Mouse (Mus musculus) liver, embryonic 16.5 days (tissue): ENCODE measurements around the gene Mansc1. TPM values are rescaled to one million over a fixed set of nuclear protein-coding genes. Genes with fewer than 3 reads are reported as not detected.
"Not testable (repeated sequence)": the region's sequence is repeated elsewhere in the genome, so short reads cannot be mapped to it uniquely, and the experiment has no call there.

Experiments
- ATAC-seq: fragments of 200-750 bp; cut with Nextera tagmentation; 2 replicates; pipeline ENCODE4 v1.8.0; 2017; ENCODE audit warnings: low read depth, mild to moderate bottlenecking, moderate number of reproducible peaks, moderate library complexity
- H3K27ac ChIP-seq: fragments of 300-500 bp; sonication (generic); 2 replicates; pipeline ENCODE4 v1.5.1; 2014; ENCODE audit warnings: mild to moderate bottlenecking, low read length
- H3K27me3 ChIP-seq: fragments of 300-500 bp; sonication (generic); 2 replicates; pipeline ENCODE4 v1.6.1; 2014; ENCODE audit warnings: low read depth, low read length, mixed read lengths; ENCODE audit not compliant: control insufficient read depth, insufficient read depth
- H3K36me3 ChIP-seq: fragments of 300-500 bp; sonication (generic); 2 replicates; pipeline ENCODE4 v1.6.1; 2014; ENCODE audit warnings: mild to moderate bottlenecking; ENCODE audit not compliant: control insufficient read depth, insufficient read depth
- H3K4me1 ChIP-seq: fragments of 300-500 bp; sonication (generic); 2 replicates; pipeline ENCODE4 v1.6.1; 2014; ENCODE audit warnings: low read depth, low read length, mixed read lengths; ENCODE audit not compliant: control insufficient read depth
- H3K4me2 ChIP-seq: fragments of 300-500 bp; sonication (generic); 2 replicates; pipeline ENCODE4 v1.6.1; 2014; ENCODE audit warnings: low read depth, low read length, mixed read lengths
- H3K4me3 ChIP-seq: fragments of 300-500 bp; sonication (generic); 2 replicates; pipeline ENCODE4 v1.5.1; 2014; ENCODE audit warnings: low read depth, mild to moderate bottlenecking, low read length
- H3K9ac ChIP-seq: fragments of 300-500 bp; sonication (generic); 2 replicates; pipeline ENCODE4 v1.6.1; 2014; ENCODE audit warnings: low read depth, low read length
- H3K9me3 ChIP-seq: fragments of 300-500 bp; sonication (generic); replicated peaks from 2 replicates; pipeline ENCODE4 v1.6.1; 2016; ENCODE audit warnings: low read length; ENCODE audit not compliant: control insufficient read depth
- WGBS: fragments of 180-500 bp; shearing (Covaris S2); extraction: QIAGEN DNeasy Blood & Tissue Kit; methylation state at CpG from one replicate; pipeline ENCODE4 v1.1.7; 2014; ENCODE audit not compliant: insufficient replicate concordance; 5-methylcytosine and 5-hydroxymethylcytosine counted together
- polyA plus RNA-seq: library from polyadenylated mRNA; unstranded; fragments of >200 nt; fragmentation: Nextera tagmentation; extraction: Ambion mirVana; gene quantifications from 2 replicates; pipeline ENCODE4 v1.2.1, GENCODE M21; 2015

The Mansc1 gene
- polyA plus RNA-seq: 0.78 and 0.80 TPM in 2 replicates

GRCm38 (mm10) chr6:134631947-134632687 lies at the start of gene Mansc1:
Gene Mansc1 (minus strand): TSS chr6:134632488.
- Histone ChIP-seq H3K4me3 (peak within 1 kb of the TSS; percentile 58), H3K9ac (peak within 1 kb of the TSS; percentile 29), H3K4me1 (no peaks in the 10 kb centered on the region), H3K9me3 (no peaks in the 10 kb centered on the region), H3K4me2 (peak within 1 kb of the TSS; percentile 70), H3K27ac (no peak within 1 kb of the TSS), H3K27me3 (peaks cover 19% of the 10 kb centered on the region), H3K36me3 (no peaks in the 10 kb centered on the region)
- 0 out of 2 replicates have a peak, but pooled peaks have one; percentile 11 for ATAC-seq
- 1% methylated on average over 46 of the region's 46 CpGs for WGBS

DNA sequence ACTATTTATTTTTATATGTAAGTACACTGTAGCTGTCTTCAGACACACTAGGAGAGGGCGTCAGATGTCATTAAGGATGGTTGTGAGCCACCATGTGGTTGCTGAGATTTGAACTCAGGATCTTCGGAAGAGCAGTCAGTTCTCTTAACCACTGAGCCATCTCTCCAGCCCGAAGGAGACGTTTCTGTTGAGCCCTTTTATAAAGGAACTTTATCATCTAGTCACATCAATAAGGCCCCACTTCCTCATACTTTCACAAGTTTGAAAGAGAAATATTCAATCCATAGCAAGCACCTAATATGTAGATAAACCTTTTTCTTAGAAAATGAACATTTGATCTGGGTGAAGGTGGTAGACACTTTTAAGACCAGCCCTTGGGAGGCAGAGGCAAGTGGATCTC lies 47.0 kb upstream of the Mansc1 start:
- H3K36me3 ChIP-seq, H3K4me1 ChIP-seq, H3K9me3 ChIP-seq, H3K4me2 ChIP-seq, H3K9ac ChIP-seq, H3K4me3 ChIP-seq, ATAC-seq, H3K27ac ChIP-seq, H3K27me3 ChIP-seq: not testable (repeated sequence)
- 51% methylated on average over 4 of the region's 4 CpGs for WGBS

DNA sequence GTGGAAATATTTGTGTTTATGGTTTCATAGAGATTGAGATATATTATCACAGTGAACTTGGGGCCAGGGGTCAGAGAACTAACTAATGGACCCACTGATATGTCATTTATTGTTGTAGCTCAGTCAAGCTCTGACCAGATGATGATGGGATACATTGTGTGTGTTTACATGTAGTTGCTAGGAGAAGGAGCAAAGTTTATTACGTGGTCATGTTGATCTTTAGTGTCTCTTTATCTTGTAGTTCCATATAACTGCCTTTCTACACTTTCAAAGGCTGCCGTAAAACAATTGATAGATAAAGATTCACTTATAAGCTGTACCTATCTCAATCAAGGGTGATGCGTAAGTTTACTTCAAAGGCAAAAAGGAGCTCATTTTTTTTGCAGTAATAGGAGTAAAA lies 45.7 kb upstream of the Mansc1 start:
- Histone ChIP-seq H3K27ac (no peak overlapping the region), H3K9ac (no peak overlapping the region), H3K27me3 (no peaks in the 10 kb centered on the region), H3K36me3 (no peaks in the 10 kb centered on the region), H3K4me2 (no peak overlapping the region), H3K4me3 (no peak overlapping the region), H3K4me1 (no peaks in the 10 kb centered on the region; the same call in 1 of the 2 replicates), H3K9me3 (no peaks in the 10 kb centered on the region)
- ATAC-seq: peak; percentile 39
- WGBS: 22% methylated on average over 3 of the region's 3 CpGs

DNA sequence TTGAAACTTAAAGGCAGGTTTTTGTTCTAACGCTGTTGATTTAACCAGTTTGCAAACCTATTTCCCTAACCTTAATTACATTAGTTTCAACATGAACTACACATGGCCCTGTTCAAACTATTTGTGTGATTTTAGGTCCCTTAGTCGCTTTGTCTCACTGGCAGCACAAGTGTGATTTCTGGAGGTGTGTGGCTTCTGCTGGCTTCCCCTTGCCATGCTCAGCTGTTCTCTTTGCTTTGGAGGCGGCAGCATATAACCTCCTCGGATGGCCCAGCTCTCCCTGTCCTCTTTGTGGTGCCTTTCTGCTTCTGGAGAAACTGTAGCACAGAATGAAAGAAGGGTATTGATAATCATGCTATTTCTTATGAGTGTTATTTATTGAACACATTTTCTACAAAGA lies 45.2 kb upstream of the Mansc1 start:
- no peaks in the 10 kb centered on the region for H3K27me3 ChIP-seq
- H3K4me2 ChIP-seq: no peak overlapping the region
- no peaks in the 10 kb centered on the region for H3K36me3 ChIP-seq
- no peak for ATAC-seq
- H3K9ac ChIP-seq: no peak overlapping the region
- no peaks in the 10 kb centered on the region; the same call in 1 of the 2 replicates for H3K4me1 ChIP-seq
- H3K9me3 ChIP-seq: no peaks in the 10 kb centered on the region
- H3K4me3 ChIP-seq: no peak overlapping the region
- H3K27ac ChIP-seq: no peak overlapping the region
- WGBS: 69% methylated on average over 4 of the region's 4 CpGs

DNA sequence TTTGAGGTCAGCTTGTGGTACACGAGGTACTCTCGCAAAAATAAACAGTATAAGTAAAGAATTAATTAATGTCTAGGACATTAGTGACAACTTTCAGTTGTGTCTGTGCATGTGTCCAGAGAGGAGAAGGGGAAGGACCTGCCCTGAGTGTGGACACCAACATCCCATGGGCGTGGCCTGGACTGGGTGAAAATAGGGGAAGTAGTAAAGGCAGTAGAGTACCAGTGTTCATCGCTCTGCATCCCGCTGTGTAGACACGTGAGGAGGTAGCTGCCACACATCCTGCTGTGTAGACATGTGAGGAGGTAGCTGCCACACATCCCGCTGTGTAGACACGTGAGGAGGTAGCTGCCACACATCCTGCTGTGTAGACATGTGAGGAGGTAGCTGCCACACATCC lies 41.4 kb upstream of the Mansc1 start:
- not testable (repeated sequence) for H3K4me3 ChIP-seq, ATAC-seq, H3K4me1 ChIP-seq, H3K9ac ChIP-seq, H3K4me2 ChIP-seq, H3K36me3 ChIP-seq, H3K27me3 ChIP-seq, H3K9me3 ChIP-seq, H3K27ac ChIP-seq
- 46% methylated on average over 8 of the region's 8 CpGs for WGBS

DNA sequence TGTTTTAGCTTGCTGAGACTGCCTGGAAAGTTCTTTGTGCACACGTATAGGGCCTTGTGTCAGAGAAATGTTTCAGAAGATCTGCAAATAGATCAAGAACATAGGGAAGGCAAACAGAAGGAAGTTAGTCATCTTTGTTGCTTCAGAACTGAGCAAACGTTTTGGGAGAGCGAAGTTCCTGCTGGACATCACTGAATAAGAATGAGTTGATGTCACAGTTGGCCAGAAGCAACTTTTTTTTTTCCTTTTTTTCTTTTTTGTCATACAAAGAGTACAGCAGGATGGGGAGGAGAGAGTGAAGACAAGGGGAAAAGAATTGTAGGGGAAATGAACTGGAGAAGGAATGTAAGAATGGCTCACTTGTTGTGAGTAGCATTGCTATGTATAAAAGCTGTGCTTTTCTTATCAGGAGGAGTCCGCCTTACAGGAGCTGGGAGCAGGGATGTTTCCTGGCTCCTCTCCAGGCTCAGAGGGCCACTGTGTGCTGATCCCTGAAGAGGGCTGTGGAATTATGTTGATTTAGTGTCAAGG lies 38.7 kb upstream of the Mansc1 start:
- H3K27ac ChIP-seq: no peak overlapping the region
- 45% methylated on average over 4 of the region's 4 CpGs for WGBS
- no peak for ATAC-seq

GRCm38 (mm10) chr6:134669179-134669865 lies 37.0 kb upstream of the Mansc1 start:
- Histone ChIP-seq H3K9ac (no peak overlapping the region), H3K36me3 (no peaks in the 10 kb centered on the region), H3K27me3 (no peaks in the 10 kb centered on the region), H3K9me3 (no peaks in the 10 kb centered on the region), H3K4me3 (no peak overlapping the region), H3K27ac (no peak overlapping the region), H3K4me2 (no peak overlapping the region), H3K4me1 (peaks cover 15% of the 10 kb centered on the region)
- no peak for ATAC-seq
- 61% methylated on average over 6 of the region's 6 CpGs for WGBS

More for the DNA sequence above, 38.7 kb upstream of the Mansc1 start:
- Histone ChIP-seq H3K9me3 (no peaks in the 10 kb centered on the region), H3K4me2 (no peak overlapping the region), H3K4me3 (no peak overlapping the region), H3K36me3 (no peaks in the 10 kb centered on the region), H3K4me1 (peaks cover 11% of the 10 kb centered on the region), H3K27me3 (no peaks in the 10 kb centered on the region), H3K9ac (no peak overlapping the region)

DNA sequence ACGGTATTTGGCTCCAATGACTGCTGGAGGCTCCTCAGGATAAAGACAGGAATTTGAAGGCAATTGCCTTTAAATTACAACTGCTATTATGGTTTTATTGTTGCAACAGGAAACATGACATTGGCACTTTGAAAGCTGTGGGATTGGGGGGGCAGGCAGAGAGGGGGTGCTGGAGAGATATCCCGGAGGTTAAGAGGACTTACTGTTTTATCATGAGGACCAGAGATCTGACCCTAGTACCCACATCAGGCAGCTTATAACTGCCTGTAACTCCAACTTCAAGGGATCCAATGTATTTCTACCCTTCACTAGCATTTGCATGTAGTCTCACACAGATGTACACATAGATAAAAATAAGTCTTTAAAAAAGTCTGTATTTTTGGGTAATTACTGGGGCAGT lies 36.2 kb upstream of the Mansc1 start:
- Histone ChIP-seq H3K4me1 (peaks cover 20% of the 10 kb centered on the region), H3K9ac (no peak overlapping the region), H3K4me3 (no peak overlapping the region), H3K27me3 (no peaks in the 10 kb centered on the region), H3K36me3 (no peaks in the 10 kb centered on the region), H3K4me2 (no peak overlapping the region), H3K9me3 (no peaks in the 10 kb centered on the region), H3K27ac (no peak overlapping the region)
- no peak for ATAC-seq
- WGBS: 34% methylated on average over 2 of the region's 2 CpGs

GRCm38 (mm10) chr6:134665817-134666216 lies 33.5 kb upstream of the Mansc1 start:
- 56% methylated on average over 9 of the region's 9 CpGs for WGBS

More at GRCm38 (mm10) chr6:134665817-134666216, 33.5 kb upstream of the Mansc1 start:
- Histone ChIP-seq H3K27ac (no peak overlapping the region), H3K4me3 (no peak overlapping the region), H3K27me3 (no peaks in the 10 kb centered on the region), H3K36me3 (no peaks in the 10 kb centered on the region), H3K9me3 (no peaks in the 10 kb centered on the region), H3K9ac (no peak overlapping the region), H3K4me1 (peaks cover 18% of the 10 kb centered on the region), H3K4me2 (no peak overlapping the region)
- no peak for ATAC-seq
